Mouse (Mus musculus): ENCODE results near the gene Cyp1a2. TPM values are rescaled to one million over a fixed set of nuclear protein-coding genes. Genes with fewer than 3 reads are reported as not detected.
A peak's percentile ranks its signal among the peaks of the same experiment; 100 is the strongest.

Gene Cyp1a2
- polyA plus RNA-seq, 2 experiments from 2014 or later: not detected

GRCm38 (mm10) chr9:57644944-57645893 is 38.3 kb downstream of the Cyp1a2 start:
- ATAC-seq: peak; percentile 34

- ATAC-seq: no peak
These were observed 39.0 kb downstream of the Cyp1a2 start for GRCm38 (mm10) chr9:57644442-57644943.

GRCm38 (mm10) chr9:57643856-57644180 is 39.7 kb downstream of the Cyp1a2 start:
- ATAC-seq: peak; percentile 13

GRCm38 (mm10) chr9:57643169-57643855 is 40.2 kb downstream of the Cyp1a2 start:
- ATAC-seq: no peak

GRCm38 (mm10) chr9:57641775-57642550 is 41.5 kb downstream of the Cyp1a2 start:
- ATAC-seq: no peak

- ATAC-seq: no peak
These were observed 42.5 kb downstream of the Cyp1a2 start for GRCm38 (mm10) chr9:57641022-57641421.

GRCm38 (mm10) chr9:57640384-57640783 is 43.1 kb downstream of the Cyp1a2 start:
- peak; percentile 85 for ATAC-seq

GRCm38 (mm10) chr9:57639661-57640328 is 43.7 kb downstream of the Cyp1a2 start:
- ATAC-seq: no peak

GRCm38 (mm10) chr9:57638651-57639459 is 44.6 kb downstream of the Cyp1a2 start:
- no peak for ATAC-seq

GRCm38 (mm10) chr9:57637741-57638322 is 45.7 kb downstream of the Cyp1a2 start:
- no peak for ATAC-seq

GRCm38 (mm10) chr9:57637272-57637671 is 46.2 kb downstream of the Cyp1a2 start:
- ATAC-seq: no peak

GRCm38 (mm10) chr9:57633481-57634024 is 50.0 kb downstream of the Cyp1a2 start:
- peak; percentile 70 for ATAC-seq

- peak; percentile 44 for ATAC-seq
These were observed 54.2 kb downstream of the Cyp1a2 start for GRCm38 (mm10) chr9:57629118-57629874.

- no peak for ATAC-seq
These were observed 54.8 kb downstream of the Cyp1a2 start for GRCm38 (mm10) chr9:57628717-57629116.

GRCm38 (mm10) chr9:57627892-57628291 is 55.6 kb downstream of the Cyp1a2 start:
- no peak for ATAC-seq

GRCm38 (mm10) chr9:57627191-57627590 is 56.3 kb downstream of the Cyp1a2 start:
- no peak for ATAC-seq

Measured in activated CD4-positive, CD25-positive, alpha-beta regulatory T cell, adult 4 months (primary cell).